Mouse (Mus musculus): ENCODE data around the gene Neurl3.

GRCm38 (mm10) chr1:36224648-36225047 is 49.8 kb downstream of the Neurl3 start:
- TF ChIP-seq POLR2A (IDR thresholded peaks at IDR 0.05; ENCODE audit: low read depth, low read length) (no peak), CTCF (conservative IDR thresholded peaks at IDR 0.05; ENCODE audit: insufficient read depth, insufficient read length, low read depth, low read length) (no peak)
